Mouse (Mus musculus): Measurements from ENCODE around the gene Khdc4. TPM values are rescaled to one million over a fixed set of nuclear protein-coding genes. Genes with fewer than 3 reads are reported as not detected.

Khdc4 gene
- polyA plus RNA-seq (2012; rRNA removed): 117 and 121 TPM in 2 replicates

GRCm38 (mm10) chr3:88684980-88685941 is at the start of gene Khdc4:
Khdc4 (plus strand) TSS chr3:88685803.

GRCm38 (mm10) chr3:88652846-88653515 is 32.6 kb upstream of the Khdc4 start, which contains the start of gene Rxfp4:
Rxfp4 (minus strand) TSS chr3:88653142.

GRCm38 (mm10) chr3:88716399-88717197 is 31.0 kb downstream of the Khdc4 start, which contains the start of gene Rit1:
Rit1 (plus strand) TSS chr3:88716838.

Other genes starting within 250 kb of the Khdc4 start
- 54.7 and 57.7 TPM in 2 replicates for gene Sema4a, start 224.6 kb upstream of the Khdc4 start, polyA plus RNA-seq (2012; rRNA removed)
- 40.9 and 46.3 TPM in 2 replicates for gene Lmna, start 175.8 kb upstream of the Khdc4 start, polyA plus RNA-seq (2012; rRNA removed)
- gene Mex3a, start 153.4 kb upstream of the Khdc4 start, polyA plus RNA-seq (2012; rRNA removed): 54.4 and 59.6 TPM in 2 replicates
- gene Rab25, start 137.5 kb upstream of the Khdc4 start, polyA plus RNA-seq (2012; rRNA removed): 0.27 and 0.47 TPM in 2 replicates
- 149 and 155 TPM in 2 replicates for gene Lamtor2, start 132.7 kb upstream of the Khdc4 start, polyA plus RNA-seq (2012; rRNA removed)
- 89.7 and 95.0 TPM in 2 replicates for gene Ubqln4, start 132.0 kb upstream of the Khdc4 start, polyA plus RNA-seq (2012; rRNA removed)
- 175 and 179 TPM in 2 replicates for gene Ssr2, start 109.9 kb upstream of the Khdc4 start, polyA plus RNA-seq (2012; rRNA removed)
- 74.7 and 92.8 TPM in 2 replicates for gene Arhgef2, start 79.8 kb upstream of the Khdc4 start, polyA plus RNA-seq (2012; rRNA removed)
- not detected in 2 replicates for gene Rxfp4, start 32.7 kb upstream of the Khdc4 start, polyA plus RNA-seq (2012; rRNA removed)
- 51.1 and 57.4 TPM in 2 replicates for gene Rit1, start 31.0 kb downstream of the Khdc4 start, polyA plus RNA-seq (2012; rRNA removed)
- gene Syt11, start 89.4 kb downstream of the Khdc4 start, polyA plus RNA-seq (2012; rRNA removed): 174 and 175 TPM in 2 replicates
- gene Gon4l, start 149.4 kb downstream of the Khdc4 start, polyA plus RNA-seq (2012; rRNA removed): 27.0 and 28.5 TPM in 2 replicates
- gene Msto1, start 228.2 kb downstream of the Khdc4 start, polyA plus RNA-seq (2012; rRNA removed): 49.9 and 50.9 TPM in 2 replicates

Measured in central nervous system, embryonic 18 days (tissue).